Mouse (Mus musculus) spleen, postnatal 14 days (tissue): ENCODE results near the gene Vmn2r40.
"Not testable (repeated sequence)": the region's sequence is repeated elsewhere in the genome, so short reads cannot be mapped to it uniquely, and the experiment has no call there.

Source experiments
- DNase-seq, 2 experiments: peaks; one replicate each; pipeline ENCODE4 v3.0.0; 2021 to 2022; ENCODE audit warnings: low spot score in 2 of 2

Gene Vmn2r40

DNA sequence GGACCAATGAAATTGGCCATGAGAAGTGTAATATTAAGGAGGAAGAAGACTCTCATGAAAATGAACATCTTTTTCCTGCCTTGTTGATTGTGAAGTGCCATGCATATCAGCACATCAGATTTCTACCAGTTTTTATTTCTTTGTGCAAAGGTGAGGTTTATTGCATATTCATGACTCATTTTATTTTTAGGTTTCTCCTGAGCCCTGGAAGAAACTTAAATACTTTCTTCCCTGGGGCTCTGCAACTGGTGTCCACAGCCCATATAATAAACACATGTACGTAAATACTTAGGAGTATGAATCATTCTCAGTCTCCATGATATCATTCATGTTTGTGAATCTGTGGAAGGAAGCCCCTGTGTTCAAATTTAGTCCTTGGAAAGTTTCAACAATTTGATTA, at the start of gene Vmn2r40:
Gene Vmn2r40 (minus strand): TSS at position 101 of the 400 bp plus-strand sequence.
- not testable (repeated sequence) for DNase-seq
